Mouse (Mus musculus): ENCODE measurements around the gene Mrpl16. TPM values are rescaled to one million over a fixed set of nuclear protein-coding genes. Genes with fewer than 3 reads are reported as not detected.

The Mrpl16 gene
- polyA plus RNA-seq, 1 experiment = 132 TPM

GRCm38 (mm10) chr19:11787826-11788225 is 17.6 kb downstream of the Mrpl16 start:
- Histone ChIP-seq H3K4me1 (ENCODE audit: control insufficient read depth, insufficient read depth, insufficient read length, low read length) (no peaks in the 10 kb centered on the region), H3K4me3 (ENCODE audit: insufficient read depth, low read depth, low read length) (no peak overlapping the region), H3K27ac (replicated peaks; ENCODE audit: low read depth, low read length) (no peak overlapping the region)

- H3K4me3 ChIP-seq (ENCODE audit: insufficient read depth, low read depth, low read length) = no peak overlapping the region
- no peaks in the 10 kb centered on the region for H3K4me1 ChIP-seq (ENCODE audit: control insufficient read depth, insufficient read depth, insufficient read length, low read length)
These were observed 18.7 kb downstream of the Mrpl16 start for GRCm38 (mm10) chr19:11788876-11789275.

GRCm38 (mm10) chr19:11791825-11792224 is 21.6 kb downstream of the Mrpl16 start:
- Histone ChIP-seq H3K4me3 (ENCODE audit: insufficient read depth, low read depth, low read length) (no peak overlapping the region), H3K4me1 (ENCODE audit: control insufficient read depth, insufficient read depth, insufficient read length, low read length) (no peaks in the 10 kb centered on the region), H3K27ac (replicated peaks; ENCODE audit: low read depth, low read length) (no peak overlapping the region)

More at GRCm38 (mm10) chr19:11788876-11789275, 18.7 kb downstream of the Mrpl16 start:
- no peak overlapping the region for H3K27ac ChIP-seq (replicated peaks; ENCODE audit: low read depth, low read length)

GRCm38 (mm10) chr19:11793741-11794359 is 23.7 kb downstream of the Mrpl16 start:
- no peak overlapping the region for H3K4me3 ChIP-seq (ENCODE audit: insufficient read depth, low read depth, low read length)

GRCm38 (mm10) chr19:11794447-11794846 is 24.3 kb downstream of the Mrpl16 start:
- Histone ChIP-seq H3K4me1 (ENCODE audit: control insufficient read depth, insufficient read depth, insufficient read length, low read length) (no peaks in the 10 kb centered on the region), H3K4me3 (ENCODE audit: insufficient read depth, low read depth, low read length) (no peak overlapping the region), H3K27ac (replicated peaks; ENCODE audit: low read depth, low read length) (no peak overlapping the region)

More at GRCm38 (mm10) chr19:11793741-11794359, 23.7 kb downstream of the Mrpl16 start:
- H3K27ac ChIP-seq (replicated peaks; ENCODE audit: low read depth, low read length) = no peak overlapping the region
- H3K4me1 ChIP-seq (ENCODE audit: control insufficient read depth, insufficient read depth, insufficient read length, low read length) = no peaks in the 10 kb centered on the region

- Histone ChIP-seq H3K27ac (replicated peaks; ENCODE audit: low read depth, low read length) (no peak overlapping the region; the same call in 1 of the 2 replicates), H3K4me3 (ENCODE audit: insufficient read depth, low read depth, low read length) (no peak overlapping the region), H3K4me1 (ENCODE audit: control insufficient read depth, insufficient read depth, insufficient read length, low read length) (peaks cover 5% of the 10 kb centered on the region; the same call in 1 of the 2 replicates)
These were observed 30.5 kb downstream of the Mrpl16 start for GRCm38 (mm10) chr19:11800531-11801315.

GRCm38 (mm10) chr19:11804423-11804822 is 34.2 kb downstream of the Mrpl16 start:
- no peak overlapping the region for H3K4me3 ChIP-seq (ENCODE audit: insufficient read depth, low read depth, low read length)
- peaks cover 11% of the 10 kb centered on the region; the same call in 1 of the 2 replicates for H3K4me1 ChIP-seq (ENCODE audit: control insufficient read depth, insufficient read depth, insufficient read length, low read length)
- peak overlapping the region; percentile 71 for H3K27ac ChIP-seq (replicated peaks; ENCODE audit: low read depth, low read length)

- no peak overlapping the region for H3K4me3 ChIP-seq (ENCODE audit: insufficient read depth, low read depth, low read length)
- no peak overlapping the region for H3K27ac ChIP-seq (replicated peaks; ENCODE audit: low read depth, low read length)
These were observed 37.1 kb downstream of the Mrpl16 start for GRCm38 (mm10) chr19:11807251-11807650.

GRCm38 (mm10) chr19:11807822-11808221 is 37.6 kb downstream of the Mrpl16 start:
- Histone ChIP-seq H3K27ac (replicated peaks; ENCODE audit: low read depth, low read length) (no peak overlapping the region), H3K4me1 (ENCODE audit: control insufficient read depth, insufficient read depth, insufficient read length, low read length) (peaks cover 22% of the 10 kb centered on the region), H3K4me3 (ENCODE audit: insufficient read depth, low read depth, low read length) (no peak overlapping the region)

More at GRCm38 (mm10) chr19:11807251-11807650, 37.1 kb downstream of the Mrpl16 start:
- H3K4me1 ChIP-seq (ENCODE audit: control insufficient read depth, insufficient read depth, insufficient read length, low read length) = peaks cover 22% of the 10 kb centered on the region

- no peak overlapping the region for H3K4me3 ChIP-seq (ENCODE audit: insufficient read depth, low read depth, low read length)
- H3K4me1 ChIP-seq (ENCODE audit: control insufficient read depth, insufficient read depth, insufficient read length, low read length) = peaks cover 22% of the 10 kb centered on the region
- H3K27ac ChIP-seq (replicated peaks; ENCODE audit: low read depth, low read length) = no peak overlapping the region
These were observed 38.3 kb downstream of the Mrpl16 start for GRCm38 (mm10) chr19:11808452-11808851.

GRCm38 (mm10) chr19:11810003-11810758 is 40.0 kb downstream of the Mrpl16 start:
- Histone ChIP-seq H3K4me1 (ENCODE audit: control insufficient read depth, insufficient read depth, insufficient read length, low read length) (peaks cover 18% of the 10 kb centered on the region), H3K27ac (replicated peaks; ENCODE audit: low read depth, low read length) (peak overlapping the region; percentile 74), H3K4me3 (ENCODE audit: insufficient read depth, low read depth, low read length) (no peak overlapping the region)

- peak overlapping the region; percentile 74 for H3K27ac ChIP-seq (replicated peaks; ENCODE audit: low read depth, low read length)
- H3K4me1 ChIP-seq (ENCODE audit: control insufficient read depth, insufficient read depth, insufficient read length, low read length) = peaks cover 19% of the 10 kb centered on the region
- H3K4me3 ChIP-seq (ENCODE audit: insufficient read depth, low read depth, low read length) = no peak overlapping the region
These were observed 40.7 kb downstream of the Mrpl16 start for GRCm38 (mm10) chr19:11810856-11811255.

- peaks cover 19% of the 10 kb centered on the region for H3K4me1 ChIP-seq (ENCODE audit: control insufficient read depth, insufficient read depth, insufficient read length, low read length)
- H3K27ac ChIP-seq (replicated peaks; ENCODE audit: low read depth, low read length) = peak overlapping the region; percentile 67; the same call in 1 of the 2 replicates
These were observed 41.6 kb downstream of the Mrpl16 start for GRCm38 (mm10) chr19:11811688-11812365.

GRCm38 (mm10) chr19:11813136-11813535 is 42.9 kb downstream of the Mrpl16 start:
- peaks cover 14% of the 10 kb centered on the region for H3K4me1 ChIP-seq (ENCODE audit: control insufficient read depth, insufficient read depth, insufficient read length, low read length)
- 0 out of 2 replicates have a peak overlapping the region, but pooled peaks have one; percentile 26 for H3K27ac ChIP-seq (replicated peaks; ENCODE audit: low read depth, low read length)

More at GRCm38 (mm10) chr19:11811688-11812365, 41.6 kb downstream of the Mrpl16 start:
- H3K4me3 ChIP-seq (ENCODE audit: insufficient read depth, low read depth, low read length) = no peak overlapping the region

More at GRCm38 (mm10) chr19:11813136-11813535, 42.9 kb downstream of the Mrpl16 start:
- H3K4me3 ChIP-seq (ENCODE audit: insufficient read depth, low read depth, low read length) = no peak overlapping the region
